Mouse (Mus musculus) cerebellum, adult 2 months (tissue): ENCODE results near the gene Myocd. TPM values are rescaled to one million over a fixed set of nuclear protein-coding genes. Genes with fewer than 3 reads are reported as not detected.

Experiments used
- DNase-seq, 2 experiments: peaks; one replicate each; pipeline ENCODE4 v3.0.0; 2021
- H3K27ac ChIP-seq: fragments of 200-500 bp; 2 replicates; pipeline ENCODE4 v1.5.1; 2012; ENCODE audit warnings: low read length, control low read depth, inconsistent platforms; ENCODE audit not compliant: insufficient read depth
- H3K27me3 ChIP-seq: fragments of 200-500 bp; 2 replicates; pipeline ENCODE4 v1.6.1; 2012; ENCODE audit warnings: inconsistent platforms, mild to moderate bottlenecking, low read length, moderate library complexity; ENCODE audit not compliant: control insufficient read depth, insufficient read depth
- H3K4me1 ChIP-seq: fragments of 200-500 bp; 2 replicates; pipeline ENCODE4 v1.6.1; 2011; ENCODE audit warnings: low read length; ENCODE audit not compliant: control insufficient read depth, insufficient read depth
- H3K4me3 ChIP-seq: fragments of 200-500 bp; replicated peaks from 2 replicates; pipeline ENCODE3; 2011; ENCODE audit warnings: mild to moderate bottlenecking, low read depth, low read length, control low read depth; ENCODE audit not compliant: insufficient read depth
- CTCF ChIP-seq: fragments of 200-500 bp; IDR thresholded peaks from 2 replicates; pipeline ENCODE4 v1.5.1; 2011; ENCODE audit warnings: low read depth, mild to moderate bottlenecking, control low read depth, low read length, moderate library complexity, borderline replicate concordance; ENCODE audit not compliant: insufficient read depth
- POLR2A ChIP-seq: fragments of 200-500 bp; IDR thresholded peaks from 2 replicates; pipeline ENCODE4 v1.6.1; 2011; ENCODE audit warnings: low read length, control low read depth, borderline replicate concordance; ENCODE audit not compliant: insufficient read depth
- WGBS: fragments of 180-500 bp; shearing (Covaris S2); methylation state at CpG from one replicate; pipeline ENCODE4 v1.1.7; 2018; 5-methylcytosine and 5-hydroxymethylcytosine counted together
- polyA plus RNA-seq: library from polyadenylated mRNA; depleted of rRNA; stranded (reverse); fragments of >200 nt; gene quantifications from 2 replicates; pipeline ENCODE4 v1.2.3, GENCODE M21; 2012

The Myocd gene
- polyA plus RNA-seq, 1 experiment: 0.13 TPM

DNA sequence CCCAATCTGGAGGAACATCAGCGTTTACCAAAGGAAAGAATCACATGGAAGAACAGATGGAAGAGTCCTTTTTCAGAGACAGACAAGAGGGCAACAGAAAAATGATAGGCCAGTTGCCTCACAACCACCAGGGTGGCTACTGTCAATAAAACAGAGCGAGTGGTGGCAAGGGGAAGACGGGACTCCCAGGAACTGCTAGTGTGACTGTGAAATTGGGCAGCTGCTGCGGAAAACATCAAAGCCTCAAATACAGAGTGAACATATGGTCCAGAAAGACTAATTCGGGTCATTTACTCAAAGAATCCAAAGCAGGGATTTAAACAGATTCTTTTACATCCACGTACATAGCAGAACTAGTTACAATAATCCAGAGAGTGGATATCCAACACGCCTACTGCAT lies 29.3 kb downstream of the Myocd start:
- Histone ChIP-seq H3K4me1 (no peaks in the 10 kb centered on the region), H3K27ac (no peak overlapping the region), H3K27me3 (no peaks in the 10 kb centered on the region), H3K4me3 (no peak overlapping the region)
- 59% methylated on average over 7 of the region's 7 CpGs for WGBS
- TF ChIP-seq POLR2A (no peak), CTCF (no peak)
- DNase-seq: no peak

DNA sequence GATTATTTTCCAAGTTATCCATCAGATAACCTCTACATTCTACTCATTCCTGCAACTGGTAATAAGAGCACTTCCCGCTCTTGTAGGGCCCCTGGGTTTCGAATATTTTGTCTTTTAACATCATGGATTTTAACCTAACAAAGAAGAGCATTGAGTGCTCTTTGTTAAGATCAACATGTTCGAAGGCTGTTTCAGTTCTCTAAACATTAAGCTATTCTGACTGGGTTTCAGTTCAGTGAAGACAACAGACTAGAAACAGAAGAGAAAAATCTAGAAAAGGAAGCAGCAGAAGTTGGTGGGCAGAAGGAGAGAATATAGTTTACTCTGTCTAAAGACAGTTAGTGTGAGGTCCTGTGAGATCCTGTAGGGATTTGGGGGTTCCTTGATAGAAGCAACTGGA lies 31.9 kb downstream of the Myocd start:
- no peaks in the 10 kb centered on the region for H3K27me3 ChIP-seq
- no peak for DNase-seq
- H3K27ac ChIP-seq: no peak overlapping the region
- TF ChIP-seq CTCF (no peak), POLR2A (no peak)
- H3K4me1 ChIP-seq: no peaks in the 10 kb centered on the region
- 92% methylated on average over 3 of the region's 3 CpGs for WGBS
- H3K4me3 ChIP-seq: no peak overlapping the region

DNA sequence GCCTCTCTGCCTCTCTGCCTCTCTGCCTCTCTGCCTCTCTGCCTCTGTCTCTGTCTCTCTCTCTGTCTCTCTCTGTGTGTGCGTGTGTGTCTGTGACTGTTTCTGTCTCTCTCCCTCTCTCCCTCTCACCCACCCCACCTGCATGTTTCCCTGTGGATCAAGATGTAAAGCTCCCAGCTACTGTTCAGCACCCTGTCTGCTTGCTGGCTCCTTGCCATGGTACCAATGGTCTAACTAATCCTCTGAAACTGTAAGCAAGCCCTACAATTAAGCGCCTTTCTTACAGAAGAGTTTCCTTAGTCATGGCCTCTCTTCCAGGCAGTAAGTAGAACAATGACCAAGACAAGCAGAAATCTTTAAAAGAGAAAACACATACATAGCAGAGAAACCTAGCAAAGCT lies 32.9 kb downstream of the Myocd start:
- no peak overlapping the region for H3K4me3 ChIP-seq
- TF ChIP-seq CTCF (no peak), POLR2A (no peak)
- WGBS: 90% methylated on average over 2 of the region's 2 CpGs
- DNase-seq: no peak
- no peak overlapping the region for H3K27ac ChIP-seq
- H3K27me3 ChIP-seq: no peaks in the 10 kb centered on the region
- H3K4me1 ChIP-seq: no peaks in the 10 kb centered on the region

DNA sequence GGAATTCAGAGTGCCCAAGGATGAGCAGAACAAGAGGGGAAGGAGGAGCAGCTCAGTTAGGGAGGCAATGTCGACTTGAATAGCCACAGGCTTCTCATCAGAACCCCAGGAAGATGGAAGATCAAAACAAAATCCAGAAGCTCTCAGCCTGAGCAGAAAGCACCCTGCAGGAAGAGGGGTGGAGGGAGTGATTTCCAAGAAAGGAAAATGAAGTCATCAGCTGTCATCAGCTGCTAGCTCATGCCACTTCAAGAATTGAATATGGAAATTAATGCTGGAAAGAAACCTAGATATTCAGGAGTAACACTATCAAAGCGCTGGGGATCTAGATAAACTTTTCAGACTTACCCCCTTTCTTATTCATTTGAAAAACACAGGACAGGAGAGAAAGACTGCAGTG lies 34.4 kb downstream of the Myocd start:
- WGBS: 30% methylated on average over 2 of the region's 2 CpGs
- no peak overlapping the region for H3K27ac ChIP-seq
- DNase-seq: no peak
- H3K4me3 ChIP-seq: no peak overlapping the region
- TF ChIP-seq CTCF (no peak), POLR2A (no peak)
- no peaks in the 10 kb centered on the region for H3K27me3 ChIP-seq
- H3K4me1 ChIP-seq: no peaks in the 10 kb centered on the region

DNA sequence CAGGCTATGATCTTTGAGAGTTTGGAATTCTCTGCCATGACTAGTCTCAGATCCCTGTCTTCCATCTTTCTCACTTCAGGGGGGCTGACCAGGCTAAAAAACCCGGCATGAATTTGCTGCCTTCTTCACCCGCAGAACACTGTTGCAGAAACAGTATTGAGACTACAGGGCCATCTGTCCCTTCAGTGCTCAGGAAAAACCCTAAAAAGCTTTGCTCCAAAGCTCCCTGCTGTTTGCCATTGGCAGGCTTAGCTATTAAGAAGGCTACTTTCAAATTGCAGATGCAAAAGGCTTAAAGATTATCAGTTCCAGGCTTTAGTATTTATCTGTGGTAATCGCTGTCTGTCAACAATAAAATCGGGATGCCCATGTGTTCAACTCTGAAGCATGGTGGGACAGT lies 38.0 kb downstream of the Myocd start:
- DNase-seq: peak; percentile 27 to 52
- no peaks in the 10 kb centered on the region for H3K27me3 ChIP-seq
- WGBS: 41% methylated on average over 4 of the region's 4 CpGs
- no peaks in the 10 kb centered on the region for H3K4me1 ChIP-seq
- H3K4me3 ChIP-seq: no peak overlapping the region
- no peak overlapping the region for H3K27ac ChIP-seq
- TF ChIP-seq CTCF (no peak), POLR2A (no peak)

DNA sequence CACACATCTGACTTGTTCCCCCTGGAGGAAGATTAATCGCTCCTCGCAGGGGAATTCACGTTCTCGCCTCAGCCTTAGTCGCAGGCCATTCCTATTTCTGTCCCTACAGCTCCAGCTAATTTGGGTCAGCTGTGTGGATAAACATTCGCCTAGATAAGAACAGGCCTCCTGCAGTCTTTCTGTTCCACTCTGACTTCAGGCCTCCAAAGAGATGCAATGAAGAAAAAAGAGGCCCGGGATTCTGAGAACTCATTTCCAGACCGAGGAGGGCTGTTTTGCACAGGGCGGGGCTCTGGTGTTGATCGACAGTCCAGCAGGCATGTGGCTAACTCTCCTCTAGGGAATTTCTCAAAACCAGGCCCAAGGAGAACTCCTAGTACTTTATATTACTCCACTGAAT lies 43.0 kb downstream of the Myocd start:
- H3K27me3 ChIP-seq: no peaks in the 10 kb centered on the region
- TF ChIP-seq POLR2A (no peak), CTCF (no peak)
- no peak overlapping the region for H3K4me3 ChIP-seq
- peak in 1 of 2 experiments; percentile 3 for DNase-seq
- WGBS: 65% methylated on average over 10 of the region's 10 CpGs
- H3K27ac ChIP-seq: no peak overlapping the region
- H3K4me1 ChIP-seq: no peaks in the 10 kb centered on the region

DNA sequence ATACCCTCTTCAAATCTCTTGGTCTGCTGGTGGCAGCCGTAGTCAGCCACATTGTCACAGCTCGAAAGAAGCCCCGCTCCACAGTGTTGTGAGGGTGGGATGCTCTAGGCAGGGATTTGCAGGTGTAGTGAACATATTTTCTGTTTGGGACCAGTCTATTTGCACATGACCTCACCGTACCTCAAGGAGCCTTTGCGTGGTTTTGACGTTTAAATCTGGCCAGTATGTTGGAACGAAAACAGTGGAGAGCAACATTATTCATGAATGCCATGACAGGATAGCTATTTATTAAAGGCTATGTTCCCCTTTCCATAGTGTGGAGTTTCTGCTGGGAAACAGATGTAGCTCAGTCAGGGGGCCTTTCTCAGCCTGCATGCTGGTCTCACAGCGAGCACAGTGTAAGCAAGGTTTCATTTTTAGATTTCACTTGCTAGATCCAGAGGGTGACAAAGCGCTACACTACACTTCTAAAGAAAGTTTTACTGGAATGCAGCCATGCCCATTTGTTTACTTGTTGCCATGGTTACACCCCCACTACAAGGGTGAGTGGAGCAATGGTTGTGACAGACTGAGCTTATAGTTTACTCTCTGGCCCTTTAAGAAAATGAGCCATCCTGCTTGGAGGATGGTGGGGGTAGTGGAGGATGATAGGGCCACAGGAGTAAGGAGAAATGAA lies 54.7 kb downstream of the Myocd start:
- Histone ChIP-seq H3K4me1 (no peaks in the 10 kb centered on the region), H3K27me3 (no peaks in the 10 kb centered on the region), H3K4me3 (no peak overlapping the region), H3K27ac (no peak overlapping the region)
- no peak for TF ChIP-seq CTCF
- no peak for TF ChIP-seq POLR2A
- no peak for DNase-seq
- WGBS: 47% methylated on average over 9 of the region's 9 CpGs

DNA sequence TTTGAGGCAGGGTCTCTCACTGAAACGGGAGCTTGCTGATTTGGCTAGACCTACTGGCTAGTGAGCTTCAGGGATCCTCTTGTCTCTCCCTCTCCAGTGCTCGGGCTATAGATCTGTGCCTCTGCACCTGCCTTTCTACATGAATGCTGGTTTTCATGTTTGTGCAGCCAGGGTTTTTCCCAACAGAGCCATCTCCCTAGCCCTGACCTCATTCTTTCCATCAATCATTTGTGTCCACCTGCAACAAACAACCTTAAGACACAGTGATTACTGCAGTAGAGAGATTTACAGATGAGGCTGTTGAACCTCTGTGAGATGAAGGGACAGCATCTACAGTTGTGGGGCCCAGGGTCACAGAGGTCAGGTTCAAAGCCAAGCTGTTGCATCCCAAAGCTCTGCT lies 56.0 kb downstream of the Myocd start:
- Histone ChIP-seq H3K4me1 (no peaks in the 10 kb centered on the region), H3K27me3 (no peaks in the 10 kb centered on the region), H3K27ac (no peak overlapping the region), H3K4me3 (no peak overlapping the region)
- TF ChIP-seq CTCF (no peak), POLR2A (no peak)
- DNase-seq: no peak
- 90% methylated on average over 2 of the region's 2 CpGs for WGBS
